Mouse (Mus musculus) stomach, postnatal 0 days (tissue): ENCODE results near the gene Zdhhc12. TPM values are rescaled to one million over a fixed set of nuclear protein-coding genes. Genes with fewer than 3 reads are reported as not detected.
A peak's percentile ranks its signal among the peaks of the same experiment; 100 is the strongest.

Source experiments
- ATAC-seq: fragments of 200-750 bp; cut with Nextera tagmentation; 2 replicates; pipeline ENCODE4 v1.8.0; 2017; ENCODE audit not compliant: low FRiP score, low TSS enrichment
- DNase-seq: peaks from one replicate; pipeline ENCODE4 v3.0.0-alpha.2; 2016; ENCODE audit warnings: low spot score
- H3K27ac ChIP-seq: fragments of 300-500 bp; sonication (generic); replicated peaks from 2 replicates; pipeline ENCODE4 v1.5.1; 2014; ENCODE audit warnings: mild to moderate bottlenecking, control low read depth
- H3K27me3 ChIP-seq: fragments of 300-500 bp; sonication (generic); 2 replicates; pipeline ENCODE4 v1.6.1; 2014; ENCODE audit warnings: low read length; ENCODE audit not compliant: control insufficient read depth, insufficient read depth
- H3K36me3 ChIP-seq: fragments of 300-500 bp; sonication (generic); 2 replicates; pipeline ENCODE4 v1.6.1; 2014; ENCODE audit warnings: low read length, mixed read lengths; ENCODE audit not compliant: control insufficient read depth, insufficient read depth
- H3K4me1 ChIP-seq: fragments of 300-500 bp; sonication (generic); replicated peaks from 2 replicates; pipeline ENCODE4 v1.6.1; 2014; ENCODE audit warnings: antibody characterized with exemption; ENCODE audit not compliant: control insufficient read depth, insufficient read depth
- H3K4me2 ChIP-seq: fragments of 300-500 bp; sonication (generic); replicated peaks from 2 replicates; pipeline ENCODE4 v1.6.1; 2014; ENCODE audit warnings: low read depth, mild to moderate bottlenecking, control low read depth, moderate library complexity
- H3K4me3 ChIP-seq: fragments of 300-500 bp; sonication (generic); 2 replicates; pipeline ENCODE4 v1.5.1; 2014; ENCODE audit warnings: low read depth, low read length, control low read depth
- H3K9ac ChIP-seq: fragments of 300-500 bp; sonication (generic); 2 replicates; pipeline ENCODE4 v1.6.1; 2014; ENCODE audit warnings: mild to moderate bottlenecking, low read length, control low read depth, mixed read lengths
- H3K9me3 ChIP-seq: fragments of 300-500 bp; sonication (generic); 2 replicates; pipeline ENCODE4 v1.6.1; 2016; ENCODE audit warnings: low read length; ENCODE audit not compliant: control insufficient read depth
- CTCF ChIP-seq: IDR thresholded peaks from 2 replicates; pipeline ENCODE4 v1.5.1; 2016; ENCODE audit warnings: antibody characterized with exemption, low read depth, mild to moderate bottlenecking, moderate library complexity
- EP300 ChIP-seq: optimal IDR thresholded peaks from 2 replicates; pipeline ENCODE3; 2016; ENCODE audit warnings: antibody characterized with exemption
- WGBS: fragments of 180-500 bp; shearing (Covaris S2); extraction: QIAGEN DNeasy Blood & Tissue Kit; methylation state at CpG from one replicate; pipeline ENCODE4 v1.1.7; 2014; 5-methylcytosine and 5-hydroxymethylcytosine counted together
- polyA plus RNA-seq: library from polyadenylated mRNA; unstranded; fragments of >200 nt; fragmentation: Nextera tagmentation; extraction: Ambion mirVana; gene quantifications from 2 replicates; pipeline ENCODE4 v1.2.1, GENCODE M21; 2015

The Zdhhc12 gene
- polyA plus RNA-seq, 1 experiment from 2014 or later: 27.8 TPM

- Histone ChIP-seq H3K36me3 (peaks cover 21% of the 10 kb centered on the region), H3K9me3 (no peaks in the 10 kb centered on the region), H3K9ac (no peak overlapping the region), H3K4me2 (no peak overlapping the region), H3K27me3 (no peaks in the 10 kb centered on the region), H3K4me3 (no peak overlapping the region), H3K27ac (no peak overlapping the region), H3K4me1 (no peaks in the 10 kb centered on the region)
- ATAC-seq (no peak), DNase-seq (no peak)
- WGBS: 89% methylated on average over 5 of the region's 5 CpGs
- TF ChIP-seq CTCF (no peak), EP300 (no peak)
Observed at GRCm38 (mm10) chr2:30112564-30112963, 19.1 kb upstream of the Zdhhc12 start.

DNA sequence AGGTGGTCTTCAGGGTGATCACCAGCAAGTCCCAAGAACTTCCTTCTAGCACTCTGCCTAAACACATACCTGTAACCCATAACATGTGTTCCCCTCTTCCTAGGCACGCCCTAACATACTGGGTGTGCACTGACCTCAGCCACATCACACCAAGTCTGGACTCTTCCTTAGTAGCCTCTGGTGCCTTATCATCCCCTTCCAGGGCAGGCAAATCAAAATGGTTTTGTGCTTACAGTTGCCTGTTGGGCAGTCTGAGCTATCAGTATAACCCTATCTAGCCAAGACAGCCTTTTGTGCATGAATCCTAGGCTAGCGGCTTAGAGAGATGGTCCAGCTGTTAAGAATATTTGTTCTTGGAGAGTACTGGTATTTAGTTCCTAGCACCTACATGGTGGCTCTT, 18.1 kb upstream of the Zdhhc12 start:
- no peaks in the 10 kb centered on the region for H3K27me3 ChIP-seq
- H3K9me3 ChIP-seq: no peaks in the 10 kb centered on the region
- ATAC-seq (no peak), DNase-seq (no peak)
- peaks cover 24% of the 10 kb centered on the region for H3K36me3 ChIP-seq
- no peak overlapping the region for H3K4me3 ChIP-seq
- no peak overlapping the region for H3K9ac ChIP-seq
- H3K27ac ChIP-seq: no peak overlapping the region
- 85% methylated on average over 2 of the region's 2 CpGs for WGBS
- H3K4me1 ChIP-seq: no peaks in the 10 kb centered on the region
- no peak overlapping the region for H3K4me2 ChIP-seq
- TF ChIP-seq CTCF (no peak), EP300 (no peak)

GRCm38 (mm10) chr2:30108260-30108659, 14.8 kb upstream of the Zdhhc12 start:
- DNase-seq (no peak), ATAC-seq (no peak)
- Histone ChIP-seq H3K4me3 (no peak overlapping the region), H3K4me1 (no peaks in the 10 kb centered on the region), H3K9me3 (no peaks in the 10 kb centered on the region), H3K4me2 (no peak overlapping the region), H3K9ac (no peak overlapping the region), H3K27me3 (no peaks in the 10 kb centered on the region), H3K27ac (no peak overlapping the region), H3K36me3 (peaks cover 29% of the 10 kb centered on the region)
- WGBS: 85% methylated on average over 4 of the region's 4 CpGs
- TF ChIP-seq EP300 (no peak), CTCF (no peak)

GRCm38 (mm10) chr2:30107646-30108045, 14.2 kb upstream of the Zdhhc12 start:
- Histone ChIP-seq H3K4me1 (no peaks in the 10 kb centered on the region), H3K27ac (no peak overlapping the region), H3K9me3 (no peaks in the 10 kb centered on the region), H3K4me3 (no peak overlapping the region), H3K27me3 (no peaks in the 10 kb centered on the region), H3K36me3 (peaks cover 28% of the 10 kb centered on the region), H3K9ac (no peak overlapping the region), H3K4me2 (no peak overlapping the region)
- TF ChIP-seq CTCF: no peak
- TF ChIP-seq EP300: no peak
- ATAC-seq (no peak), DNase-seq (no peak)
- WGBS: 89% methylated on average over 5 of the region's 5 CpGs

GRCm38 (mm10) chr2:30106364-30106763, 12.9 kb upstream of the Zdhhc12 start:
- H3K9ac ChIP-seq: no peak overlapping the region
- peaks cover 30% of the 10 kb centered on the region for H3K36me3 ChIP-seq
- 0 out of 2 replicates have a peak, but pooled peaks have one; percentile 45 for ATAC-seq
- no peak overlapping the region for H3K27ac ChIP-seq
- TF ChIP-seq EP300: no peak
- TF ChIP-seq CTCF: peak; percentile 87
- H3K9me3 ChIP-seq: no peaks in the 10 kb centered on the region
- no peak overlapping the region for H3K4me3 ChIP-seq
- DNase-seq: peak; percentile 69
- H3K4me1 ChIP-seq: no peaks in the 10 kb centered on the region
- H3K27me3 ChIP-seq: no peaks in the 10 kb centered on the region
- no peak overlapping the region for H3K4me2 ChIP-seq

GRCm38 (mm10) chr2:30100214-30100613, 6.8 kb upstream of the Zdhhc12 start:
- no peak for DNase-seq
- WGBS: 62% methylated on average over 4 of the region's 4 CpGs

More at GRCm38 (mm10) chr2:30100214-30100613, 6.8 kb upstream of the Zdhhc12 start:
- H3K27ac ChIP-seq: no peak overlapping the region
- TF ChIP-seq EP300 (no peak), CTCF (peak; percentile 35)
- H3K27me3 ChIP-seq: no peaks in the 10 kb centered on the region
- no peak overlapping the region for H3K4me2 ChIP-seq
- peaks cover 24% of the 10 kb centered on the region for H3K36me3 ChIP-seq
- H3K9ac ChIP-seq: no peak overlapping the region
- no peaks in the 10 kb centered on the region for H3K4me1 ChIP-seq
- no peaks in the 10 kb centered on the region for H3K9me3 ChIP-seq
- H3K4me3 ChIP-seq: no peak overlapping the region
- ATAC-seq: no peak
